Mouse (Mus musculus) stomach, embryonic 16.5 days (tissue): ENCODE data around the gene Pxt1. TPM values are rescaled to one million over a fixed set of nuclear protein-coding genes. Genes with fewer than 3 reads are reported as not detected.

ENCODE experiments used
- ATAC-seq: fragments of 200-750 bp; cut with Nextera tagmentation; 2 replicates; pipeline ENCODE4 v1.8.0; 2017; ENCODE audit warnings: moderate number of reproducible peaks, moderate TSS enrichment; ENCODE audit not compliant: insufficient read depth, low FRiP score
- H3K27ac ChIP-seq: fragments of 300-500 bp; sonication (generic); 2 replicates; pipeline ENCODE4 v1.5.1; 2014; ENCODE audit warnings: low read length
- H3K27me3 ChIP-seq: fragments of 300-500 bp; sonication (generic); 2 replicates; pipeline ENCODE4 v1.6.1; 2014; ENCODE audit warnings: low read length, control low read depth, mixed read lengths; ENCODE audit not compliant: control insufficient read depth, insufficient read depth
- H3K36me3 ChIP-seq: fragments of 300-500 bp; sonication (generic); 2 replicates; pipeline ENCODE4 v1.6.1; 2014; ENCODE audit warnings: low read length; ENCODE audit not compliant: control insufficient read depth, insufficient read depth
- H3K4me1 ChIP-seq: fragments of 300-500 bp; sonication (generic); 2 replicates; pipeline ENCODE4 v1.6.1; 2014; ENCODE audit warnings: low read length, control low read depth, mixed read lengths; ENCODE audit not compliant: control insufficient read depth, insufficient read depth
- H3K4me2 ChIP-seq: fragments of 300-500 bp; sonication (generic); 2 replicates; pipeline ENCODE4 v1.6.1; 2014; ENCODE audit warnings: low read depth, low read length, mixed read lengths
- H3K4me3 ChIP-seq: fragments of 300-500 bp; sonication (generic); replicated peaks from 2 replicates; pipeline ENCODE4 v1.5.1; 2014; ENCODE audit warnings: mild to moderate bottlenecking, low read length
- H3K9ac ChIP-seq: fragments of 300-500 bp; sonication (generic); 2 replicates; pipeline ENCODE4 v1.6.1; 2014; ENCODE audit warnings: low read length
- H3K9me3 ChIP-seq: fragments of 300-500 bp; sonication (generic); replicated peaks from 2 replicates; pipeline ENCODE4 v1.6.1; 2016; ENCODE audit warnings: low read length, control low read depth; ENCODE audit not compliant: control insufficient read depth
- WGBS: fragments of 180-500 bp; shearing (Covaris S2); extraction: QIAGEN DNeasy Blood & Tissue Kit; methylation state at CpG from one replicate; pipeline ENCODE4 v1.1.7; 2014; 5-methylcytosine and 5-hydroxymethylcytosine counted together
- polyA plus RNA-seq: library from polyadenylated mRNA; unstranded; fragments of >200 nt; fragmentation: Nextera tagmentation; extraction: Ambion mirVana; gene quantifications from 2 replicates; pipeline ENCODE4 v1.2.1, GENCODE M21; 2015

Gene Pxt1
- polyA plus RNA-seq, 1 experiment from 2014 or later: 0.21 TPM

GRCm38 (mm10) chr17:28910139-28910538 lies 33.5 kb downstream of the Pxt1 start:
- Histone ChIP-seq H3K36me3 (no peaks in the 10 kb centered on the region), H3K9ac (no peak overlapping the region; the same call in 1 of the 2 replicates), H3K4me3 (no peak overlapping the region), H3K4me1 (peaks cover 2% of the 10 kb centered on the region; the same call in 1 of the 2 replicates), H3K27ac (no peak overlapping the region), H3K4me2 (peak overlapping the region; percentile 59), H3K27me3 (no peaks in the 10 kb centered on the region), H3K9me3 (no peaks in the 10 kb centered on the region)
- 34% methylated on average over 7 of the region's 7 CpGs for WGBS
- ATAC-seq: no peak

GRCm38 (mm10) chr17:28909252-28909941 lies 34.2 kb downstream of the Pxt1 start:
- Histone ChIP-seq H3K4me3 (peak overlapping the region; percentile 31), H3K27me3 (no peaks in the 10 kb centered on the region), H3K4me2 (peak overlapping the region; percentile 59), H3K9me3 (no peaks in the 10 kb centered on the region), H3K27ac (no peak overlapping the region), H3K9ac (peak overlapping the region; percentile 63), H3K36me3 (no peaks in the 10 kb centered on the region), H3K4me1 (peaks cover 2% of the 10 kb centered on the region; the same call in 1 of the 2 replicates)
- 8% methylated on average over 29 of the region's 29 CpGs for WGBS
- no peak for ATAC-seq

GRCm38 (mm10) chr17:28907959-28908358 lies 35.7 kb downstream of the Pxt1 start:
- ATAC-seq: no peak
- Histone ChIP-seq H3K4me2 (no peak overlapping the region), H3K9ac (no peak overlapping the region), H3K36me3 (no peaks in the 10 kb centered on the region), H3K9me3 (no peaks in the 10 kb centered on the region), H3K4me1 (peaks cover 2% of the 10 kb centered on the region; the same call in 1 of the 2 replicates), H3K4me3 (no peak overlapping the region), H3K27ac (no peak overlapping the region), H3K27me3 (no peaks in the 10 kb centered on the region)
- WGBS: 78% methylated on average over 7 of the region's 7 CpGs

DNA sequence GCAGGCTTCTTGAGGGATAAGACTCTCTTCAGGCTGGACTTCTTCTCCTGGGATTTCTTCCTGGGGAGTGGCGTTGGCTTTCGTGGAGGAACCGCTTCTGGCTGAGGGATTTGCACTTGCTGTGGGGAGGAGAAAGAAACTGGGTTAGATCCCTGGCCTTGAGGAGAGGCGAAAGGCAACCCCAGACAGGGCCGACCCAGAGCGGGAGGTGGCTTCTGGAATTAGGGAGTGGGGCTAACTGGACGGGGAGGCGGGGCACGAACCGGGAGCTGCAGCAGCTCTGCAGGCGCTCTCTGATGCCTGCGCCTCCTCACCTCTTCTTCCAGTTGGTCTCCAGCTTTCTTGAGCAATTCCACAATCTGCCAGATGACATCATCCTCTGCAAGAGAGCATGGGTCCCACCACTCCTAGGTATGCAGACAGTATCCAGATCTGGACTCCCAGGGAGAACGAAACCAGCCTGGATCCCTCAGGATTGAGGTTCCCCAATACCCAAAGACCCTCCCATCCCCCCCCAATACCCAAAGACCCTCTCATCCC lies 38.2 kb downstream of the Pxt1 start:
- H3K27me3 ChIP-seq: no peaks in the 10 kb centered on the region
- H3K9ac ChIP-seq: peak overlapping the region; percentile 11; the same call in 1 of the 2 replicates
- WGBS: 71% methylated on average over 13 of the region's 13 CpGs
- H3K4me3 ChIP-seq: no peak overlapping the region
- no peaks in the 10 kb centered on the region for H3K9me3 ChIP-seq
- H3K4me2 ChIP-seq: no peak overlapping the region
- ATAC-seq: no peak
- peaks cover 2% of the 10 kb centered on the region; the same call in 1 of the 2 replicates for H3K4me1 ChIP-seq
- H3K27ac ChIP-seq: no peak overlapping the region
- no peaks in the 10 kb centered on the region for H3K36me3 ChIP-seq

DNA sequence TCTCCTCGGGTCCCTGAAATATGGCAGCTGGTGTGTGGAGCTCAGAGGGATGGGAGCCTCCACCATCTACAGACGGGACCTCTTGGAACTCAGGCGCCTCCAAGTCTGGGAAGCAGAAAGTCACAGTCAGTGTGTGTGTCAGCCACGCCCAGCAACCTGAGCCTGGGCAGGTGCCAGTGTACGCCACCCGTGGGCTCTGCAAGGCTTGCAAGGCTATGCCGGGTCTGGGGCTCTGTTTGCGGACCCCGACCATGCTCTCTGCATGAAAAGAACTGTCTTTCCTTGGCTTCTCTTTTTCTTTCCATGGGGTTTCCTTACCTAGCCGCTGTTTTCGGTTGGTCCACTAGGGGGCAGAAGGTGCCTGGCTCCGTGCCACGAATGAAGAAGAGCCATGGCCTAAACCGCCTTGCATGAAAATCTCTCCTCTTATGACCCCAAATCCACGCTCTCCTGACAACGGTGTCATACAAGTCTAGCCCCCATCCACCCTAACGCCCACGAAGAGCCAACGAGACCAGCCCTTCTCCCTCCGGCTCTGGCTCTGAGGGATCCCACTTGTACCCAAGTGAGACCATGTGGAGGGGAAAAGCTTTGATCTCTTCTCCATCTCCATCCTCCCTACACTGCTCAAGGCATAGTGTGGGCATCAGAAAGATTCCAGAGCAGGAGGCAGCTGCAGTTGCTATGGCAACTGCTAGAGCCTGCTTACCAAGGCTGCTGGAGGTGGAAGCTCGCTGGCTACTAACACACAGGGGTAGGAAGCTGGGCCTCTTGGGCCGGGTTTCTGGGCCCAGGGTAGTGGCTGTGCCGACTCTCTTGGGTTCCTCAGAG lies 38.9 kb downstream of the Pxt1 start:
- H3K4me1 ChIP-seq: peaks cover 2% of the 10 kb centered on the region; the same call in 1 of the 2 replicates

GRCm38 (mm10) chr17:28901559-28901958 lies 42.1 kb downstream of the Pxt1 start:
- Histone ChIP-seq H3K27me3 (no peaks in the 10 kb centered on the region), H3K4me3 (no peak overlapping the region), H3K27ac (no peak overlapping the region), H3K4me2 (no peak overlapping the region), H3K9ac (no peak overlapping the region), H3K9me3 (no peaks in the 10 kb centered on the region), H3K36me3 (no peaks in the 10 kb centered on the region), H3K4me1 (no peaks in the 10 kb centered on the region)
- ATAC-seq: no peak
- WGBS: 68% methylated on average over 4 of the region's 4 CpGs

More for the DNA sequence above, 38.9 kb downstream of the Pxt1 start:
- no peak; the same call in 1 of the 2 replicates for ATAC-seq
- Histone ChIP-seq H3K36me3 (no peaks in the 10 kb centered on the region), H3K27me3 (no peaks in the 10 kb centered on the region), H3K4me3 (no peak overlapping the region), H3K9ac (no peak overlapping the region; the same call in 1 of the 2 replicates), H3K9me3 (no peaks in the 10 kb centered on the region), H3K27ac (no peak overlapping the region), H3K4me2 (no peak overlapping the region)
- 36% methylated on average over 23 of the region's 23 CpGs for WGBS

GRCm38 (mm10) chr17:28899427-28899826 lies 44.2 kb downstream of the Pxt1 start:
- H3K9ac ChIP-seq: no peak overlapping the region; the same call in 1 of the 2 replicates
- H3K27me3 ChIP-seq: no peaks in the 10 kb centered on the region
- ATAC-seq: no peak
- no peak overlapping the region for H3K4me3 ChIP-seq
- no peaks in the 10 kb centered on the region for H3K36me3 ChIP-seq
- WGBS: 70% methylated on average over 19 of the region's 19 CpGs
- H3K4me1 ChIP-seq: no peaks in the 10 kb centered on the region
- H3K27ac ChIP-seq: no peak overlapping the region
- H3K4me2 ChIP-seq: no peak overlapping the region
- no peaks in the 10 kb centered on the region for H3K9me3 ChIP-seq

- WGBS: 62% methylated on average over 5 of the region's 5 CpGs
- Histone ChIP-seq H3K27ac (no peak overlapping the region), H3K36me3 (no peaks in the 10 kb centered on the region), H3K4me1 (no peaks in the 10 kb centered on the region), H3K9ac (no peak overlapping the region), H3K4me3 (no peak overlapping the region), H3K27me3 (no peaks in the 10 kb centered on the region), H3K4me2 (no peak overlapping the region), H3K9me3 (no peaks in the 10 kb centered on the region)
- no peak for ATAC-seq
Observed at GRCm38 (mm10) chr17:28898249-28898648, 45.4 kb downstream of the Pxt1 start.

DNA sequence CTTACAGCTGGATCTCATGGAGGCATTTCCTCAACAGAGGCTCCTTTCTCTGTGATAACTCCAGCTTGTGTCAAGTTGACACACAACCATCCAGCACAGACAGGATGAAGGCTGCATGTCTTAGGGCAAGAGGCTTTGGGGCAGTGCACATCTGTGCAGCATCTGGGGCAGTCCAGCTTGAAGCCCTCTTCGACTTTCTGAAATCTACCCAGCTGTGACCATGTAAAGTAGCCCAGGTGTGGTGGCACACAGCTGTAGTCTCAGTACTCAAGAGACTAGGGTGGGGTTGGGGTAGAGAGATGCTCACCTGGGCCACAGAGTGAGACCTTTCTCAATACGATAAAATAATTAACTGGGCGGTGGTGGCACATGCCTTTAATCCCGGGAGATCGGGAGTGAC lies 45.8 kb downstream of the Pxt1 start:
- no peaks in the 10 kb centered on the region for H3K9me3 ChIP-seq
- no peak overlapping the region for H3K4me2 ChIP-seq
- H3K27me3 ChIP-seq: no peaks in the 10 kb centered on the region
- H3K4me1 ChIP-seq: no peaks in the 10 kb centered on the region
- no peak for ATAC-seq
- no peak overlapping the region for H3K4me3 ChIP-seq
- WGBS: 85% methylated on average over 5 of the region's 5 CpGs
- no peak overlapping the region for H3K27ac ChIP-seq
- H3K9ac ChIP-seq: no peak overlapping the region
- H3K36me3 ChIP-seq: no peaks in the 10 kb centered on the region
